Mouse (Mus musculus) cerebellum, adult 11-12 months (tissue): ENCODE data around the gene Pbxip1.
"Not testable (repeated sequence)": the region's sequence is repeated elsewhere in the genome, so short reads cannot be mapped to it uniquely, and the experiment has no call there.

ENCODE experiments used
- DNase-seq: peaks from one replicate; pipeline ENCODE4 v3.0.0; 2022

Pbxip1 gene

DNA sequence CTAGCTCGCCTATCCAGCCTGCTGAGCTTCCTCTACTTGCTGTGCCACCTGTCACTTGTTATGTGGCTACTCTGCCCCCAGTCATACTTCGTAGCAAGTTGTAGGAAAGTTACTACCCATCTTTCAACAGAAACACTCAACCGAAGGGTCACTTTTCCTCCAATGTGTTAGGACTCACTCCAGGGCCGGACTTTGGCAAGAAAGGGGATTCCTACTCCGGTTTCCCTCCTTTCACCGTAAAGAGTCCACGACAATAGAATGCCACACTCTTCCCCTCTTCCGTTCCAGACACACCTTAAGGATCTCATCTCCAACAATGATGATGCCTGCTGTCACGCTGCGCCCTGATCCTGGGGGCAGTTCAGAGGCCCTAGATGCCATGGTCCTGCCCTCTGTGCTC, 25.6 kb upstream of the Pbxip1 start:
- DNase-seq, result no peak

DNA sequence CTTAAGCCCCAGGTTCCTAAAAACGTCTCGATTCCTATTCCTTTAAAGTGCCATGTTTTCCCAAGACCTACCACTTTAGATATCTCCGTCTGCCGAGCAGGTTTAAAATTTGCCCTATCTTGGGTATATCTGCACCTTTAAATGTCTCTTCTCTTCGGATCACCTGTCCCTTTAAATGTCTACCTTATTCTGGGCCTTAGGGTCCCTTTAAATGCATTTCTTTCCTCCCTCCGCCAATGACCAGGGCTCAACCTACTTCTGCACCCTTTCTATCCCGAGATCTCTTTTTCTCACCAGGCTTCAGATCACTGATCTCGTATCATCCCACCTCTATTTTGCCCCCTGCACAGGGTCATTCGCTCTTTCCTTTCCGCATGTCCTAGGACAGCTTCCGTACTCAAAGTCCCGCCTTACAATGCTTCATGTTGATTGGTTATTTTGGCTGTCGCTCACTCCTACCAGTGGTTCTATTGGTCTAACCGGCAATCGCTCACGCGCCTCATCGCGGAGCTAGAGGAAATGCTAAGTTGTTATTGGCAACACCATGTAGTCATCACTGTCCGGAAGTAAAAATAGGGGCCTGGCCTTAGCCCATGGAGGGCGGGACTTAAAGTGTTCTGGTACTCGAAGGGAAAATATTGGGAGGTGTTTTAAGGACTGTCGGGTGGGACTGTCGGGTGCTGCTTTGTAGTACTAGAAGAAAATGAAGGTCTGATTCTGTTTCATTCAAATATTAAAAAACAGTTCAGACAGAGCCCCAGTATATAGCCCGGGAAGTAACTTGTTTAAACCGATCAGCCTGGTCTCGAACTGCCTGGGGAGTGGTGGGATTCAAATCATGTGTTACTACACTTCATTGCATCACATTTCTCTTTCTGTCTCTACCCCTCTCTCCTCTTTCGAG, 24.8 kb upstream of the Pbxip1 start, which contains the start of gene Flad1:
Flad1 (minus strand) TSS at position 381 of the 904 bp plus-strand sequence.
- peak; percentile 99 for DNase-seq

DNA sequence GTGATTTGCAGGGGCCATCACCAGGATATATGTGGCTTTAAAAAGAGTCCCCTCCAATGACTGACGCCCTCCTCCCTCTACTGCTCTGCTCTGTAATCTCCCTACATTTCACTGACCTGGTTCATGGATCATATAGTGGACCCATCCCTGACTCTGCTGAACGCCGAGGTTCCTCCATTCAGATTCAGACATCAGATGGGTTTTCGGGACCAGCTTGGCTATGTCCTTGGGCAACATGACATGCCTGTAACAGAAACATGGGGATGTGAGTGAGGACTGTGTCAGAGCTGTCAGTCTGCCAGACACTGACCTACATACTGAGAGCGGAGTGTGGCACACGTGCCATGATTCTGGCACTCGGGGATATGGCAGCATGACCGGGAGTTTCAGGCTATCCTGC, 20.3 kb upstream of the Pbxip1 start:
- no peak for DNase-seq

DNA sequence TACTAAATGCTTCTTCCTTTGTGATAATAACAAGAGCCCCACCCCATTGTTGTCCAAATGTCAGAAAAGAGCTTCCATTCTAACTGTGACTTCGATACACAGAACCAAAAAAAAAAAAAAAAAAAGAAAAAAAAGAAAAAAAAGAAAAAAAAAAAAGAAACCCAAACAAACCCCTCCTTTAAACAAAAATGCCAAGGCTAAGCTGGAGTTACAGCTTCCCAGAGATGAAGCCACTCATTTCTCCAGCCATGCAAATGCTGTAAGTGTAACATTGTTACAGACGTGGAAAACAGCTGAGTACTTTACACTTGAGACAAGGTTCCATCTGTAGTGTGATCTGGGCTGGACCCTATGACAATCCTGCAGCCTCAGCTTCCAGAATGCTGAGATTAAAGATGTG, 19.4 kb upstream of the Pbxip1 start:
- DNase-seq, result no peak

- no peak for DNase-seq
Measured at GRCm38 (mm10) chr3:89417840-89418169, 18.7 kb upstream of the Pbxip1 start.

DNA sequence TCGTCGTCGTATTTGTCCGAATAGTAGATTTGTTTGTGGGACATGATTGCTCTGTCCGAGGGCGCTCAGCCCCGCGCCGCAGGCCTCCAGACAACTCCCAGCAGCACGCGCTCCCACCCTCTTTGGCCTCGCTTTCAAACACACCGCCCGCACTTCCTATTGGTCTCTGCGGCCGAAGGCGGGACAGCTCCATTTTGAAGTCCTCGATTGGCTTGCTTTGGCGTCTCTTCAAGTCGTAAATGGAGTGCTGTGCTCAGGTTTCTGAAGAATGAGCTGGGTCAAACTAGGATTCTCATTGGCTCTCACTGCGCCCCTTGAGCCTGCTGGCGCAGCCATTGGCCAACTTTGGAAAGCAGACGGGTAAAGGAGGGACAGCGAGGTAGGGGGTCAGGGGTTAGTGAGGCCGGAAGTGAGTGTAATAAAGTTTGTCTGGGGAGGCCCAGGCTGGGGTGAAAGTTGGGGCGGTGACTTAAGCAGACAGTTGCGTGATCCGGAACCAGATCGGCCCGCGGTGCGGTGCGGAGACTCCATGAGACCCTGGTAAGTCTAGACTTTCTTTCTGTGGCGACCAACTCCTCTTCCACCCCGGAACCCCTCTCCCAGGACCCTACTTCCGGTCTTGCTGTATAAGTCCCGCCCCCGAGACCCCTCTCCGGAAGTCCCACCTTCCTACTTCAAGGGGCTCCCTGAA, 18.2 kb upstream of the Pbxip1 start, which contains the start of the genes Cks1b and Shc1:
Cks1b (minus strand) TSS at position 214 of the 691 bp plus-strand sequence.
Shc1 (plus strand) TSS at position 274 of the 691 bp plus-strand sequence.
- DNase-seq, result peak; percentile 93

GRCm38 (mm10) chr3:89418861-89419250, 17.6 kb upstream of the Pbxip1 start:
- DNase-seq, result no peak

DNA sequence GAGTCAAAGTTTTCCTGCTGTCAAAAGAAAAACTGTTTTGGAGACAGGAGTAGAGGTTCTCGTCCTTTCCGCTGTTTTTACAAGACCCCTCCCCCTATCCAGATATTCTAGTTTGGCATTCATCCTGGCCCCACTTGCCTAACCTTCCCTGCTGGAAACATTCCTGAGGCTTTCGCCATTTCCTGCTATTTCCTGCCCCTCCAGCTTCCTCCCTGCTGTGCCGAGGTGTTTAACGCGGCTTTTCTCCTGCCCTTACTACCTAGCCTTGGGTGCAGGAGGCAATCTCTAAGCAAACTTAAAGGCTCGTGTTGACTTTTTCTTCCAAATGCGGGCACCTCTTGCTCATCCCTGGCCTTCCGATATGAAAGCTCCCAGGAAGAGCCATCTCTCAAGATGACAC, 16.9 kb upstream of the Pbxip1 start:
- DNase-seq, result peak; percentile 40

DNA sequence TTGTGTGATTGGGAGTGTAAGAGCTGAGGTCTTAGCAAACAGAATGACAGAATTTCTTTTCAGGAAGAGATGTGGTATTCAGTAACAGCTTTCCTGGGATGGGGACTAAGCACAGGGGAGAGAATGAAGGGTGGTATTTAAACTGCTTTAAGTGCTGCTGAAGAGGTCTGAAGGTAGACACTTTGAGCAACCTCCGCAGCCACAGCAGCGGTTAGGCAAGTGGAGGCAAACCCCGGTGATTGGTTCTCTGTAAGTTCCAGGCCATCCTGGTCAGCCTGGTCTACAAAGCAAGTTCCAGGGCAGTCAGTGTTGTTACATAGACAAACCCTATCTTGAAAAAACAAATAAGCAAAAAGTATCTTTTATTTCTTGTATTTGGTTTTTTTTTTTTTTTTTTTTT, 16.5 kb upstream of the Pbxip1 start:
- peak; percentile 7 for DNase-seq

GRCm38 (mm10) chr3:89420421-89420820, 16.1 kb upstream of the Pbxip1 start:
- no peak for DNase-seq

DNA sequence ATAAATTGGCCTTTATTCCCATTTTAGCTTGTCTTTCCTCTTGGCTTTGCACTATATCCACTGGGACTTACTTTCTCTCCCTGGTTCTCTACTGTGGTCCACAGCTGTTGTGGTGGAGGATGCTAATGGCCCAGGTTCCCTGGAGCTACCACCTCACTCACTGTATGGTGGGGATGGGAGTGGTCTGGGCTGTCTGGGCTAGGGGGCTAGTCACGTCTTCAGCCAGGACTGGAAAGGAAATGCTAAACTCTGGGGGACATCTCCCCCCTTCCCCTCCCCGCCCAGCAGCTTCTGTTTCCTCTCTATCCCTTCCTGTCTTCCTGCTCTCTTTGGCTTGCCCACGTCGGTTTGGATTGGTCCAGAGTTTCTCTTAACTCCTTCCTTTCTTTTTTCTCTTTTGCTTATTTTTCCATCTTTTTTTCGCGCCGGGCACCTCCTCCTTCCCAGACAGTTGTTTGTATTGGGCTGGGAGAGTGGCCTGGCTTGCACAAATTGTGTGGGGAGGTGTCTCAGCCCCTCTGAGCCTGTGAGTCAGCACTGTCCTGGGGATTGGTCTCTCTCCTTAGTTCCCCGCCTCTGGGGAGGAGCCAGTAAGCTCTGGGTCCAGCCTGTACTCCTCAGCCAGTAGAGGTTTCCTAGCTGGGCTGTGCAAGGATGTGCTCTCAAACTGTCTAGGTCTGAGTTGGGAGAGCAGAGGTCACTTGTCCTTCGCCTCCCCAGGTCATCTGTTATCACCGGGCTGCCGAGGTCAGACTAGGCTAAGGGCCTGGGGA, 15.3 kb upstream of the Pbxip1 start:
- peak; percentile 64 for DNase-seq

GRCm38 (mm10) chr3:89421810-89422473, 14.6 kb upstream of the Pbxip1 start:
- DNase-seq, result no peak

DNA sequence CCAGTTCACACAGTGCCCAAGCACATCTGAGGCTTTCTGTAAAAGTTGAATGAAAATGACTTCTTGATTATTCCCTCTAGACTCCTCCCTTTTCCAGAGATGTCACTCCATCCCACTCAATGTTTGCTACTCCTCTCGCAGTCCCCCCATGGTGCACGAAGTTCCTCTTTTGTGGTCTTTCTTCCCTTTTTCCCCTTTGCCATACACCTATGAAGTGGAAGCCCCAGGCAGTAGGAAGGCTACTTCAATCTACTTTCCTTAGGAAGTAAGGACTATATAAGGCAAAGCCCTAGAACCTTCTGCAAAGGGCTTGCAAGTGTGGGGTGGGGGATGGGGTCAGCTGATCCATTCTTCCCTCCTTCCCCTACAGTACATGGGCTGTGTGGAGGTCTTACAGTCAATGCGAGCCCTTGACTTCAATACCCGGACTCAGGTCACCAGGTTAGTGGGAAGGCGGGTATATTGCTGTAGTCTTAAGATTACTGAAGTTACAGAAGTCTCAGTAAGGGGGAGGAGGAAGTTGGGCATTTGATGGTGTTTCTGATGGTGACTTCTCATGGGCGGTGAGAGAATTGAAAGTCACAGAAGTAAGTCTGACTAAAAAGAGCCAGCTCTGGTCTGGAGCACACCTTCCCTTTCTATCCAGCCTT, 13.8 kb upstream of the Pbxip1 start:
- DNase-seq, result no peak

DNA sequence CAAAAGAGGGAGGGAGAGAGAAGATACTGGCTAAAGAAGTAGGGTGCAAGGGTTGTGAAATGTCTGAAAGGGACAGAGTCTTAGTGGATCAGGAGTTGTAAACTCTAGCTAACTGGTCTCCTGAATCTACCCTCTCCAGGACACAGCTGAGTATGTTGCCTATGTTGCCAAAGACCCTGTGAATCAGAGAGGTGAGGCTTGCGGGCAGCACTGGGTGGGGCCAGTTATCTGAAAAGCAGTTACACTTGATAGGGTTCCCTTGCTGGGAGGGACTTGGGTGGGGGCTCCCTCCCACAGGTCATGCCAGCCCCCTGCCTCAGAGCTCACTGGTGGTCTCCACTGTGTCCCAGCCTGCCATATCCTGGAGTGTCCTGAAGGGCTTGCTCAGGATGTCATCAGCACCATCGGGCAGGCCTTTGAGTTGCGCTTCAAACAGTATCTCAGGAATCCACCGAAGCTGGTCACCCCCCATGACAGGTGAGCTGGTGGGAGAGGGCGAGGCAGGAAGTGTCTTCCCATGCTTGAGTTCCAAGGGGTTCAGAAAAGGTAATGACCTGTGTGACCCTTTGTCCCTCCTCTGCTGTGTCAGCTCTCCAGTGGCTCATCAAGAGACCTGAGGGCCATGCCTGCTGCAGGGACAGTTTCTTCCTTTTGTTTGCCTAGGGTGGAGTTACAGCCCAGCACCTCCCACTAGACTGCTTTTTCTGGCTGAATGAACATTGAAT, 11.9 kb upstream of the Pbxip1 start:
- no peak for DNase-seq

DNA sequence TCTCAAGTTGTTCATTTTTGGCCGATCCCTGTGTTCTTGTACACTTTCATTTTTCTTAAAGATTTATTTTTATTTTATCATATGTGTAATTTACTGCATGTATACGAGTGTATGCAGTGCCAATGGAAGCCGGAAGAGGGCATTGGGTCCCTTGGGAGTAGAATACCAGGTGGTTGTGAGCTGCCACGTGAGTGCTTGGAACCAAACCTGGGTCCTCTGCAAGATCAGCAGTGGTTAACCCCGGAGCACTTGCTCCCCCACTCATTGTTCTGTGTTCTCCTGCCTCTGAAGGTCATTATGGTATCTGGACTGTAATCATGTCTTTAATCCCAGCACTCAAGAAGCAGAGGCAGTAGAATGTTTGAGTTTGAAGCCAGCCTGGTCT, 11.4 kb upstream of the Pbxip1 start:
- DNase-seq, result no peak

- no peak for DNase-seq
Measured at GRCm38 (mm10) chr3:89425876-89426275, 10.6 kb upstream of the Pbxip1 start.

GRCm38 (mm10) chr3:89429021-89429420, 7.5 kb upstream of the Pbxip1 start:
- not testable (repeated sequence) for DNase-seq

GRCm38 (mm10) chr3:89430171-89431159, 6.0 kb upstream of the Pbxip1 start, which contains the start of gene Pygo2:
Pygo2 (plus strand) TSS chr3:89430214.
- DNase-seq, result peak; percentile 95

- DNase-seq, result no peak
Measured at GRCm38 (mm10) chr3:89432606-89433005, 3.9 kb upstream of the Pbxip1 start.

DNA sequence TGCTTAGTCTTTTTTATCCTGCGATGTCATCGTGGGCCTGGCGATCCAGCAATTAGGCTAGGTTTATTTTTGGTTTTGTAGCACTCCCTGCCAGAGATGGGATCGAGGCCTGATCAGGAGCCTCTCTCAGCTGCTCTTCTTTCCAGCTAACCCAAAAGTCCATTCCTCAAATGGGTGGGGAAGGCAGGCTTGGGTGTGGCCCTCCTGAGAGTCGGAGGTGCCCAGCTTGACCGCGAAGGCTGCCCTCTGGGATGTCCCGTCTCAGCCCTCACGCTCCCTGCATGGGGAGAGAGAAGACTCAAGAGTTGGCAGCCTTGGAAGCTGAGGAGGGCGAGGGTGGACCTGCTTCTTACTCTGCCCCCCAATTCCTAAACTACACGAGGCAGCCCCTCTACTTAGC, 2.0 kb upstream of the Pbxip1 start:
- no peak for DNase-seq
